ENCODE assay signal across 9 mouse cellular contexts in the genomic region with DNA sequence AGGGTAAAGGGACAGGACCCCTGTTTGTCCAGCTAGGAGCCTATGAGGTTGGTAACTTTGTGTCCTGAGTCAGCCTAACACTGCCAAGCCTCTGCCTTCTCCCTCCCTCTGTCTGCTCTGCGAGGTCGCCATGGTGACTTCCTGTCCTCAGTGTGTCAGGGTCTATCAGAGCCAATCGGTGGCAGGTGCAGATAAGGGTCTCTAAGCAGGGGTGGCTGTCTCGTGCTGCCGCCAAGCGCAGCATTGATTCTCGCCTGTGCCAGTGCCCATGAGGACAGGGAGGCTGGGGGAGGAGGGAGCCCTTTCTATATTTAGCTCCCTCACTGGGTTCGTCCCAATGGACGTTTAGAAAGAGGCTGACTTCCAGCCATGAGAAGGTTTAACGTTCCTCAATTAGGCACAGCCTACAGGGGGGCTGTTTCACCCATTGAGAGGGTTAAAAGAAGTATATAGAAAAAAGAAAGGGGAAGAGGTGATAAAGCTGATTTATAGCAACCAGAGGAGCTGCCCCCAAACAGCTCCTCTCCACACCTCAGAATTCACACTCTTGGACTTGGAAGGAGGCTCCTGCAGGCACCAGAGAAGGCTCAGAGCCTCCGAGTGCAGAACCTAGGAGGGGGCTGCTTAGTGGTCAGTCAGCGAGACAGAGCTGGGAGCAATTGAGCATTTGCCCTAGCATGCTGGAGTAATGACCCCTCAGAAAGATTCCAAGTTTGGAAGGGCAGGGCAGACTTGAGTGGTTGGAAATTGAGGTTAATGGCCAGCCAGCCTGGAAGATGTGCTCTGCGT.
A peak's percentile ranks its signal among the peaks of the same experiment; 100 is the strongest.
DNase-seq lines count a peak whose midpoint lies in the region; ATAC-seq and TF ChIP-seq lines count a peak whose summit lies in the region.
"Had no signal": no experiment of that assay in that cellular context is flagged by ENCODE, and none has a peak within 500 bp of the region (broad histone marks: within the 10 kb centered on the region; RNA-seq: fewer than 3 reads in every experiment).

No protein-coding gene starts in this region.

- TF ChIP-seq EP300 in stomach, postnatal 0 days (optimal IDR thresholded peaks at IDR 0.05) = no peak

- H3K27me3 ChIP-seq in cerebellum, adult 2 months (ENCODE audit: control insufficient read depth, insufficient read depth, low read length) = no peaks in the 10 kb centered on the region
- H3K27me3 ChIP-seq in hindbrain, embryonic 14.5 days (ENCODE audit: control insufficient read depth, insufficient read depth, low read length) = no peaks in the 10 kb centered on the region
- H3K27me3 ChIP-seq in stomach, postnatal 0 days (ENCODE audit: control insufficient read depth, insufficient read depth, low read length) = no peaks in the 10 kb centered on the region
- H3K27me3 ChIP-seq: limb, embryonic 15.5 days had no signal

- H3K9me3 ChIP-seq in hindbrain, embryonic 14.5 days (ENCODE audit: control insufficient read depth, low read length) = no peaks in the 10 kb centered on the region
- no peaks in the 10 kb centered on the region for H3K9me3 ChIP-seq in stomach, postnatal 0 days (ENCODE audit: control insufficient read depth, low read length)
- H3K9me3 ChIP-seq: limb, embryonic 15.5 days had no signal

- peaks cover 28% of the 10 kb centered on the region for H3K4me1 ChIP-seq in cerebellum, adult 2 months (ENCODE audit: control insufficient read depth, insufficient read depth, low read length)
- H3K4me1 ChIP-seq in hindbrain, embryonic 14.5 days (replicated peaks; ENCODE audit: control insufficient read depth, insufficient read depth, low read length) = peaks cover 16% of the 10 kb centered on the region
- H3K4me1 ChIP-seq in stomach, postnatal 0 days (replicated peaks; ENCODE audit: control insufficient read depth, insufficient read depth) = 0 out of 2 replicates have a peak, but pooled peaks cover 2% of the 10 kb centered on the region

- H3K27ac ChIP-seq in cerebellum, adult 2 months (ENCODE audit: insufficient read depth, low read length) = 0 out of 2 replicates have a peak overlapping the region, but pooled peaks have one; percentile 49
- peak overlapping the region; percentile 49 for H3K27ac ChIP-seq in hindbrain, embryonic 14.5 days
- no peak overlapping the region for H3K27ac ChIP-seq in stomach, postnatal 0 days (replicated peaks)
- H3K27ac ChIP-seq: limb, embryonic 15.5 days had no signal

- peak overlapping the region; percentile 16 for H3K4me3 ChIP-seq in cerebellum, adult 2 months (replicated peaks; ENCODE audit: insufficient read depth, low read depth, low read length)
- H3K4me3 ChIP-seq in hindbrain, embryonic 14.5 days (replicated peaks; ENCODE audit: low read length) = no peak overlapping the region
- no peak overlapping the region for H3K4me3 ChIP-seq in stomach, postnatal 0 days (ENCODE audit: low read depth, low read length)
- H3K4me3 ChIP-seq: limb, embryonic 15.5 days had no signal

- ATAC-seq in hindbrain, embryonic 14.5 days (ENCODE audit: low FRiP score) = peak; percentile 87
- ATAC-seq in stomach, postnatal 0 days (ENCODE audit: low FRiP score, low TSS enrichment) = 0 out of 2 replicates have a peak, but pooled peaks have one; percentile 51

- no peaks in the 10 kb centered on the region for H3K36me3 ChIP-seq in hindbrain, embryonic 14.5 days (replicated peaks; ENCODE audit: control insufficient read depth, insufficient read depth)
- no peaks in the 10 kb centered on the region for H3K36me3 ChIP-seq in stomach, postnatal 0 days (ENCODE audit: control insufficient read depth, insufficient read depth, low read length)
- H3K36me3 ChIP-seq: limb, embryonic 15.5 days had no signal

- no peak overlapping the region for H3K9ac ChIP-seq in hindbrain, embryonic 14.5 days
- no peak overlapping the region for H3K9ac ChIP-seq in stomach, postnatal 0 days (ENCODE audit: low read length)
- H3K9ac ChIP-seq: limb, embryonic 15.5 days had no signal

- no peak for TF ChIP-seq CTCF in cerebellum, adult 2 months (IDR thresholded peaks at IDR 0.05; ENCODE audit: borderline replicate concordance, insufficient read depth, low read depth, low read length)
- TF ChIP-seq CTCF in stomach, postnatal 0 days (IDR thresholded peaks at IDR 0.05; ENCODE audit: low read depth) = no peak

- no peak overlapping the region for H3K4me2 ChIP-seq in hindbrain, embryonic 14.5 days (replicated peaks)
- H3K4me2 ChIP-seq in stomach, postnatal 0 days (replicated peaks; ENCODE audit: low read depth) = no peak overlapping the region
- H3K4me2 ChIP-seq: limb, embryonic 15.5 days had no signal

- TF ChIP-seq POLR2A in cerebellum, adult 2 months (IDR thresholded peaks at IDR 0.05; ENCODE audit: borderline replicate concordance, insufficient read depth, low read length) = no peak

- WGBS in cerebellum, adult 2 months = 16% methylated on average over 13 of the region's 13 CpGs
- WGBS in hindbrain, embryonic 14.5 days = 14% methylated on average over 13 of the region's 13 CpGs
- WGBS in stomach, postnatal 0 days = 16% methylated on average over 13 of the region's 13 CpGs

- peak; percentile 40 to 47 for DNase-seq in cerebellum, adult 2 months
- DNase-seq in cerebellum, adult 8-10 months = no peak
- DNase-seq in right cerebral cortex, postnatal 4 days = peak; percentile 23
- no peak for DNase-seq in right cerebral cortex, adult 18-20 months
- DNase-seq in hindbrain, embryonic 14.5 days (ENCODE audit: low spot score) = no peak
- no peak for DNase-seq in stomach, postnatal 0 days (ENCODE audit: low spot score)
- no peak for DNase-seq in spleen, adult 18-20 months
- DNase-seq in T-cell, adult 2 months (ENCODE audit: low spot score) = no peak

Comparison
In these comparisons a context has a peak if more than half of its experiments do, and no peak if none do; other contexts are left out.
1. DNase-seq: peak in cerebellum, adult 2 months (2 of 2) and right cerebral cortex, postnatal 4 days (single experiment); none in cerebellum, adult 8-10 months (single experiment), right cerebral cortex, adult 18-20 months (single experiment), hindbrain, embryonic 14.5 days (single experiment), stomach, postnatal 0 days (single experiment), spleen, adult 18-20 months (0 of 2) and T-cell, adult 2 months (single experiment).